Mouse (Mus musculus) kidney, postnatal 4 days (tissue): Measurements from ENCODE around the gene Pigx.

Experiments
- DNase-seq, 2 experiments: peaks; one replicate each; pipeline ENCODE4 v3.0.0; 2021; ENCODE audit warnings: mixed read lengths in 2 of 2

The Pigx gene

GRCm38 (mm10) chr16:32099638-32100150 lies at the start of gene Pigx, which contains the start of gene Cep19:
TSS of gene Pigx (minus strand) at chr16:32099740.
TSS of gene Cep19 (plus strand) at chr16:32099800.
- DNase-seq, result peak; percentile 91 to 95

- no peak for DNase-seq
These were observed 48.2 kb upstream of the Pigx start for GRCm38 (mm10) chr16:32147589-32148207.

DNA sequence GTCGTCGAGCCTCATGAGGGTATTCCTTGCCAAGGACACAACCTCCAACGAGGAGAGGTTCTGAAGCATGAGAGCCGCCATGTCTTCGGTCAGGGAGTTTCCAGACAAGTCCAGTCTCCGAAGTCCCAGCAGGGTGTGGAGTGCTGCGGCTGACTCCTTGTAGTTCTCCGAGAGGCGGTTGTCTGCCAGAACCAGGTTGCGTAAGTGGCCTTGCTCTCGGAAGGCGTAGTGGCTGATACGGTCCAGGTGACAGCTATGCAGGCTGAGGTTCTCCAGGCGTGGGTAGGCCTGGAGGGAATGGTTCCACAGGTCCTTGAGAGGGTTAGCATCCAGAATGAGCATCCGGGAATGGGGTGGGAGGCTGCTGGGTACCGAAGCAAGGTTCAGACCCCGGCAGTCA lies 45.1 kb upstream of the Pigx start:
- DNase-seq, result no peak

- no peak for DNase-seq
These were observed 44.2 kb upstream of the Pigx start for GRCm38 (mm10) chr16:32143766-32144165.

DNA sequence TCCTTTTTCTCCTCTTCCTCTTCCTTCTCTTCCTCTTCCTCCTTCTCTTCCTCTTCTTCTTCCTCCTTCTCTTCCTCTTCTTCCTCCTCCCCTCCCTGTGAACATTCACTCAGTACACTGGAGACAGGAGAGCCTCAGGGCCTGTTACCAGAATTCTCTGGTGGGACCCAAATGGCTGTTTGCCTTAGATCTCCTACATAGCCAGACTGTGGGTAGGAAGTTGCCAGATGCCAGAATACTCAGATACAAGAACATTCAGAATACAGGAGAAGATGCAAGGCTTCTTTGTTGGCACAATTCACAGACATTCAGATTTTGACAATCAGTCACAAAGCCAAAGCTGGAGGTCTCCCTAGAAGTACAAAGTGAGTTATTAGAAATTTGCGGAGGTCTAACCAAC lies 39.4 kb upstream of the Pigx start:
- no peak for DNase-seq

DNA sequence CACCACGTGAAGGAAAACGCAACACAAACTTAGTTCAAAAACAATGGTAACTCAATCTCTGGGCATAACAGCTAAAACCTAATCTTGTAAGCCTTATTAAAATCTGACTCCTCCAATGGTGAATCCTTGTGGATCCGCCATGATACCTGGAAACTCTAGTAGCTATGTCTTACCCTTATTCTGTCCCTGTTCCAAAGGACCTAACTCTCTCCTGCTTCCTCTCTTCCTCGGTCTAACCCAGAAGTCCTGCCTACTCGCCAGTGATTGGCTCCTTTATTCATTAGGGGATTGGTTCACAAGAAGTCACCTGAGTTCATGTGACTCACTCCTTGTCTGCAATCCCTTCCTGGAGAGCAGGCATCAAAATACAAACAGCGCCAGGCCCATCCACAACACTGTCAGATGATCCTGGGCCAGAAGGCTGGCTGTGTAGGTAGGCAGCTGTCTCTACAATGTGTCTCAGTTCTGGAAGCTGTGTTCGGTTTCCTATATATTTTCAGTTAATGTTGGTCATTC lies 36.4 kb upstream of the Pigx start:
- no peak for DNase-seq

- no peak for DNase-seq
These were observed 33.6 kb upstream of the Pigx start for GRCm38 (mm10) chr16:32133148-32133547.

DNA sequence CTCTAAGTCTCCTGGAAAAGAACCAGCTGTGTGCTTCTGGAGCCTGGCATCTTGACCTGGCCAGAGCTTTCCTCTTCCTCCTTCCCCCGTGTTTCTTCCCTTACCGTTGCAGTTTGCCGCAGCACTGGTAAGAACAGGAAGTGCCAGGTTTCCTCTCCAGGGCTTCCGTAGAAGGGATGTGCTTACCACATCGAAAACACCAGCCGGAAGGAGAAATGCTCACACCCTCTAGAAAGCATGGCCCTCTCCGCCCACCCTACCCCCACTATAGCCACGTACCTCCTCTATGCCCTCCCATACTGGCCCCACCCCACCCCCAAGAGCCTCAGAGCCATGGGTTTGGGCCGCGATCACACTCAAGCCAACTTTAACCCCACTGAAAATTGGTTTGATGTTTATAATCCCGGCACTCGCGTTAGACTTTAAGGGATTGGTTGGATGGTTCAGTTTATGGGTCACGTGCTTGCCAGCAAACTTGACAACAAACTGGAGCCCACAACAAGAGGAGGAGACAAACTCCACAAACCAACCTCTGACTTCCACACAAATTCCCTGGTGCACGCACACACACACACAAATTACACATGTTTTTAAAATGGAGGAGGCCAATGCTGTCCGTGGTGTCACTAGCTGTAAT lies 30.8 kb upstream of the Pigx start:
- peak; percentile 21 to 55 for DNase-seq

- no peak for DNase-seq
These were observed 30.1 kb upstream of the Pigx start for GRCm38 (mm10) chr16:32129449-32130189.

- peak in 1 of 2 experiments; percentile 26 for DNase-seq
These were observed 27.5 kb upstream of the Pigx start for GRCm38 (mm10) chr16:32127046-32127445.

DNA sequence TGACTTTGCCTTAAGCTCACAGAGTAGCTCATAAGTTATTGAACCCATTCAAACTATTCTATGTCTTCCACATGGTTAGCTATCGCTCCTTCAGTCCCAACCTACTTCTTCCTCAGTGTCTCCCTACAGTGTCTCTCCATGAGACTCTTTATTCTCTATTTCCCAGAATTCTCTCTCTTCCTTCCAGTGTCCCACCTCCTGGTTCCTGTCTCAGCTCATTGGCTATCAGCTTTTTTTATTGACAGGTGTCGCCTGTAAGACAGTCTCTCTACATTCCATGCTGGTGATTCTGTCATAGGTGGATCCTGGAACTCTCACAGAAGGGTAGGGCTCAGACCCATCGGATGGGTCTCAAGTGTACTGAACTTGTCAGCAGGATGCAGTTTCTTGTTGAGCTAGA lies 25.8 kb upstream of the Pigx start:
- no peak for DNase-seq

DNA sequence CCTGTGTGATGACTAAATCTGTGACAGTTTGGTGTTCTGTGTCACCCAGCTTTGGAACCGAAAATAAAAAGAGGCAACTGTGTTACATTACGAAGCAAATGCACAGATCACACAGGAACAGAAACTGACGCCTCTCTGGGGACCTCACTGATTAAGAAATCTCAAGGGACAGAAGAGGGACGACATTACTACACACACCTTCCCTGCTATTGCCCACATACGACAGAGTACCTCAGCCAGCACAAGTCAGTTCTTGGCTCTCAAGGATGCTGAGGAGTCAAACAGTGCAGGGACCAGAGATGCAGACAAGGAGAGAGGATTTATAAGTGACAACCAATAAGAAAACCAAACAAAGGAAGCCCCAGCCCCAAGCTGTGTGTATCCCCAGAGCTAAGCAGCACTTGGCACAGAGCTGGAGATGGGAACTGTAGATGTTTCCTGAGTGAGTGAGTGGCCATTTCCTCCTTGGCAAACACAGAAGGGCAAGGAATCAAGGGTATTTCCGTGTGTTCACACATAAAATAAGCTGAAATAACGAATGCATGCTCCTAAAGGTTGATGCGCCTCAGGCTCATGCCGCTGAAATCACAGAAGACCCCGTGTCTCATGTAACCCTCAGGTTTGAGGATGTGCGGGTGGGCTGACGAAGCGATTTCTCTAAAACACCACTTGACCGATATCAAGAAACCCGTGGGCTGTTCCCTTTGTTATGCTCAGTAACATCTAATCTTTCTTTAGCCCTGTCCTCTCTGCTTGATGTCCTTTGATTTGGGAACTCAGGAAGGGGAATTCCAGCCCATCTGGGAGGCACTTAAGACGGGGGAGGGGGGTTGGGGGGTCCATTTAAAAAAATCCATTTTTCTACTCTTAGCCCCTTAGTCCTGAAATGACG lies 25.1 kb upstream of the Pigx start:
- DNase-seq, result peak in 1 of 2 experiments; percentile 41

DNA sequence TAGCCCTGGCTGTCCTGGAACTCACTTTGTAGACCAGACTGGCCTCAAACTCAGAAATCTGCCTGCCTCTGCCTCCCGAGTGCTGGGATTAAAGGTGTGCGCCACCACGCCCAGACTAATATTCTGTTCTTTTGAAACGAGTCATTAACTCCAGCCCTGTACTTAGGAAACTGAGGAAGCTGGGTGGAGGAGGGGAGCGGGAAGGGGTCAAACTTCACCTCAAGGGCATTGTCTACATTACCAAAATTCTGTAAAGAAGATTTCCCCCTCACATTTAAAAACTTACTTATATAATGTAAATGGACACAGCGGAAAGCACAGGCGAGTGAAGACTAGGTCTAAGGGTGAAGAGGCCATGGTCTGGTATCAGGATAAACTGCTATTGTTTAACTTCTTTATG lies 24.5 kb upstream of the Pigx start:
- no peak for DNase-seq

- DNase-seq, result no peak
These were observed 20.9 kb upstream of the Pigx start for GRCm38 (mm10) chr16:32120454-32120853.

DNA sequence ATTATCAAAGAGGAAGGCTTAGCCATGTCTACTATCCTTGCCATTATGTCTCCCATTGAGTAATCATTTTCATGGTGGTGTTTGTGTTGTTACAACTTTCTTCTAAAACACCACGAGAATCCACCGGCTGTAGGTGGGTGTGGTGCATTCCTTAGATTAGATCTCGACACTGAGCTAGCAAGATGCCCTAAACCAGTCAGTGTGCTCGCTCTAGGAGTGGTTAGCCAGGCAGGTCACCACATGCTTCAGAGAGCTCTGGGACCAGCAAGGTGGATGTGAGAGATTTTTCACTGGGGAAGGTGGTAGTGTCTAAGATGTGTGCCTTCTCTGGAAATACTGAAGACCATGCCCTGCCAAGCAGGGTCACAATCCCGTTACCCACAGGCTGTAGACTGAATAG lies 16.6 kb upstream of the Pigx start:
- DNase-seq, result no peak

DNA sequence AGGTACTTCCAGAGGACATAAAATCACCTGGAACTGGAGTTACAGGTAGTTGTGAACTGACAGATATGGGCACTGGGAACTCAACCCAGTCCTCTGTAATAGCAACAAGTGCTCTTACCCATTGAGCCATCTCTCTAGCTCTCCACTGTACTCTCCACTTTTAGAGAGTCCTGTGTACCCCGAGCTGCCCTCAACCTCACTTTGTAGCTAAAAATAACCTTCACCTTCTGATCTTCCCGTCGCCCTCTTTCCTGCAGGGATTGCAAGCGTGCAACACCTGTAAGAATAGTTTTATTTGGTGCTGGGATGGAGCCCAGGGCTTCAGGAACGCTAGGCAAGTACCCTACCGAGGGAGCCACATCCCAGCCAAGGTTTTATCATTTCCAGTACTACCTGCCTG lies 16.2 kb upstream of the Pigx start:
- no peak for DNase-seq

- peak; percentile 91 to 93 for DNase-seq
These were observed 15.6 kb upstream of the Pigx start for GRCm38 (mm10) chr16:32114968-32115695.

- DNase-seq, result no peak
These were observed 14.9 kb upstream of the Pigx start for GRCm38 (mm10) chr16:32114406-32114805.

DNA sequence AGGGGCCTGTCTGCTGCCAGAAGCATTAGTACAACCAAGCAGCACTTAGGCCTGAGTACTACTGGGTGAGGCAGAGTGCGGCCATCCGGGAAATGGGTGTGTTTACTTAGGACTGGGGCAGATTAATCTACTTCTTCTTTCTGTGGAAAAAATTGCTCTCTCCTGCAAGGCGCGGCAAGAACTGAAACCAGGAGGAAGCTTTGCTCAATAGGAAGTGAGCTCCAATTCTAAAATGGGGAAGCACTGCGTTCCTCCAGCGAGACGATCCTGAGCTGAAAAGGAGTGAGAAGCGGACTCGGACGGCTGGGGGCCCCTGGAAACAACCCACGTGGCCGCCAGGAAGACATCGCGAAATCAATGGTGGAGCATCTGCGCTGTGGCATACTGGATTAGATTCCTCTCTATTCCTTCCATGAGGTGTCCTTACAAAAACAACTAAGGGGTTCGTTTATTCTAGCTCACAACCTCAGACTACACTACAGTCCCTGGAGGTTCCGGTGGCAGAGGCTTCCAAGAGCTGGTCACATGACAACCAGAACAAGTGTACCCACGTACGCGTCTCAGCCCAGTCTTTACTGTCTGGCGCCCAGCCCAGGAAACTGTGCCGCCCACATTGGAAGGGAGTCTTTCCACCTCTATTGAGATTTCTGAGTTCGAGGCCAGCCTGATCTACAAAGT lies 14.1 kb upstream of the Pigx start:
- DNase-seq, result peak; percentile 31 to 55

DNA sequence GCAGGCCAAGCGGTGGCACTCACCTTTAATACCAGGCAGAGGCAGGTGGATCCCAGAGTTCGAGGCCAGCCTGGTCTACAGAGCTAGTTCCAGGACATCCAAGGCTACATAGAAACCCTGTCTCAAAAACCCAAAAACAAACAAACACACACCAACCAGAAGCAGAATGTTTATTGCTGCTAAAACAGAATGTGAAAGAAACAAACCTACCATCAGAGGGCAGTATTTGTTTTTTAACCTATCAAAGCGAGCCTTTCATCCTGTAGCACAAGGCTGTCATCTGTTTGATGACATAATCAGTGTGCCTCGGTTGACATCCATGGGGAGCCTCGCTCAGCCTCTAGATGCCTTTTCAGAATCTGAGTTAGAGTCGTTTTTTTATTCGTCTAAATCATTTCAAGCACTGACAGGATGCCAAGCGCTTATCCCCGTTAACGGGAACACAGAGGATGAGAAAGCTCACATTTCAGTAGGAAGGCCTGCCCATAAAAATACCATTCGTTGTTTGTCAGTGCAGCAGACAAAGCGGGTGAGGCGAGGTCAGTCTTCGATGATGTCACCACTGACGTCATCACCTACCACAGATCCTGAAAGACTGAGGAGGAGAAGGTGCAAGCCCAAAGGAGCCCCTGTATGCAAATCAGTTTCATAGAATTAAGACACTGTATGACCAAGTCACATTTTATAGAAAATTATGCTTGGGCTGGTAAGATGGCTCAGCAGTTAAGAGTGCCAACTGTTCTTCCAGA lies 11.6 kb upstream of the Pigx start:
- DNase-seq, result no peak
